Mouse (Mus musculus) layer of hippocampus, postnatal 25 days (tissue): Measurements from ENCODE around the gene Lin7b. TPM values are rescaled to one million over a fixed set of nuclear protein-coding genes. Genes with fewer than 3 reads are reported as not detected.

ENCODE experiments used
- DNase-seq, 2 experiments: peaks; one replicate each; pipeline ENCODE4 v3.0.0; 2022; ENCODE audit warnings: mixed read lengths in 2 of 2, low spot score in 1 of 2; ENCODE audit errors: extremely low spot score in 1 of 2
- total RNA-seq, 2 experiments: library from RNA; stranded (reverse); gene quantifications; 2 replicates each; pipeline ENCODE4 v1.2.3; 2021

Lin7b gene
- 100 to 1,000 TPM; 151 to 155 TPM for total RNA-seq

DNA sequence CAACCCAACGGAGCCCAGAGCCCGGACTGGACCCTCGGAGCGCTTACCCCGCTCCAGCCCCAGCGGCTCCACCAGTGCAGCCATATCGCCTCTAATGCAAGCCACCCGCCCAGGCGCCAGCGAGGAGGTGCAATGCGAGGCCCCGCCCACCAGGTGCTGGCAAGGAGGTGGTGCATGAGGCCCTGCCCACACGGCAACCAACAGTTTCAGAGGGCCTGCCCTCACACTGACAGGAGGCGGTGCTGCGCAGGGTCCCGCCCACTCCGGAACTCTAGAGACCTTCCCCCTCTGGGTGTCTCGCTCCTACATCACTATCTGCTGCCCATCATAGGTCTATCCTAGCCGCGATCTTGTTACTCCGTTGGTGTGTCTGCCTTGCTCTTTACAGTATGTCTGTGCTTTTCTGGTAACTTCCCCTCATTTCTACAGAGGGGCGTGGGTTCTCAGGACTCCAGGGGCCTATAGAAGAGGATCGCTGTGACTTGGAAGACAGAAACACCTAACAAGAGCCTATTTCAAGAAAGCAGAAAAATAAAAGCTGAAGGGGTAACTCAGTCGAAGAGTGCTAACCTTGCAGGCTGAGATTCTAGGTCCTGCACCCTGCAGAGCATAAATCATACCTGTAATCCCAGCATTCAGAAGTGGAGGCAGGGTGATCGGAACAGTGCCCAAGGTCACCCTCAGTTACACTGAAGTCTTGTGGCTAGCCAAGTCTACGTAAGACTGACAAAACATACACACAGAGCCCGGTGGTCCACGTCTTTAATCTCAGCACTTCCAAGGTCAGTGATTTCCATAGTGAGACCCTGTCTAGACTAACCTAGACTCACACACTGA, at the start of gene Lin7b:
Gene Lin7b, minus strand, starts transcription at position 109 of the 837 bp plus-strand sequence.
- peak; percentile 81 to 88 for DNase-seq

GRCm38 (mm10) chr7:45417962-45418492, 47.6 kb upstream of the Lin7b start:
- DNase-seq, result no peak

DNA sequence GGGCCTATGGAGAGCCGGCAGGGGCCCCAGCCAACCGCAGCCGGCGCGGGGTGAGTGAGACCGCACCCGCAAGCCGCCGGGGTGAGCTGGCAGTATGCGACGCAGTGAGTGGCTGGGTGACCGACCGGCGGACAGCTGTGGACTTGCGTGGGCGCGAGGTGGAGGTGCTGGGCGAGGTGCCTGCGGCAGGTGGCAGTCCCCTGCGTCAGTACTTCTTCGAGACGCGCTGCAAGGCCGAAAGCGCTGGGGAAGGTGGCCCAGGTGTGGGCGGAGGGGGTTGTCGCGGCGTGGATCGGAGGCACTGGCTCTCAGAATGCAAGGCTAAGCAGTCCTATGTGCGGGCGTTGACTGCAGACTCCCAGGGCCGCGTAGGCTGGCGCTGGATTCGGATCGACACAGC, 45.3 kb upstream of the Lin7b start:
- DNase-seq, result no peak

DNA sequence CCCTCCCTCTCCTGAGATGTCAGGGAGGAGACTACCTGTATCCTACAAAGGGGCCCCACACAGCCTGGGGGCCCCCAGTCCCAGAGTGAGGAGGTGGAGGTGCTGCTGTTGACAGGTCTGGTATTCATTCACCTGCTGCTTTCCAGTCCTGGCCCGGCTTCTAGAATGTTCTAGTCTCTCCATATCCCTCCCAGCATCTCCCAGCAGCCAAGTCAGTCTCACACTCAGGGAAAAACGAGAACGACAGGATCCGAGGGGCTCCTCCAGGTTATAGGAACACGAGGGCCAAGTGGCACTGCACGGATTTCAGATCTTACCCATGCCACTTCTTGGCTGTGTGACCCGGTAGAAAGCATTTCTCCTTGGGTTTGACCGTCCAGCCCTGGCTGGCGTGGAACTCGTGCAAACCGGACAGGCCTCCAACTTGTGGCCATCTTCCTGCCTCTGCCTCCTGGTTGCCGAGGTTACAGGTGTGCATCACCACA, 44.4 kb upstream of the Lin7b start:
- no peak for DNase-seq

DNA sequence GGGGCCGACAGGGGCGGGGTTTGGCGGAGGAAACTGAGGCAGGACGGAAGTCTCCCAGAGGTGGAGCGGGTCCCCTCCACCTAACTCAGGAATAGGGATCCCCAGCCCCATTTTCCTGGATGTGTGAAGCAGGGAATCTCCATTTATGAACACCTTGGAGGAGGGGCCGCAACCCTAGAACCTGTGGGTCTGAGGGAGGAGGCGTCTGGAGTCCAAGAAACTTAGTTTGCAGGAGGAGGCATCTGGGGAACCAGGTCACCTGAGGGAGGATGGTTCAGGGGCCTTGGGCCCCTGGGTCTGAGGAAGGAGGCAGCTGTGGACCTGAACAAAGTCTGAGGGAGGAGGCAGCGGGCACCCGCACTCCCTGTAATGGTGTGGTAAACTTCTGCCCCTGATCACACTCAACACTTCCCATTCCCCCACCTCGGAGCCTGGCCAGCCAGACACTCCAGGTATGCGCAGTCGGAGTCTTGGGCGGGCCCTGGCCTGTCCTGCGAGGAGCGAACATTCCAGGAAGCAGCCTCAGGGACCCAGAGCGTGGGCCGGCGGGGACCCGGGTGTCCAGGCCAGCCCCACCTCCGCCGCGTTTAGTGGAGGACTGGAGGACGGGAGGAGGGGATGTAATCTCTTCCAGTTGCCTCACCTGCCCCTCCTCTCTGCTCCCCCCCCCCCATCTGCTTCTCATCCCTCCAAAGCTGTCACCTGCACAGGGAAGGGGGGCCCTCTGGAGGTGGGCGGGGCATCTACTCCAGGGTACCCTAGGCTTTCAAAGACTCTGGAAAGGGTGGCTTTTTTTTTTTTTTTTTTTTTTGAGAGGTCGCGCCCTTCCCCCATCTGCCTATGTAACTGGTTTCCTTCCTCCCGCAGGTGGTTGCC, 43.7 kb upstream of the Lin7b start:
- DNase-seq, result no peak

GRCm38 (mm10) chr7:45413113-45413863, 42.9 kb upstream of the Lin7b start, which contains the start of gene Ntf5:
Gene Ntf5 (plus strand): TSS chr7:45413695.
- DNase-seq, result no peak

DNA sequence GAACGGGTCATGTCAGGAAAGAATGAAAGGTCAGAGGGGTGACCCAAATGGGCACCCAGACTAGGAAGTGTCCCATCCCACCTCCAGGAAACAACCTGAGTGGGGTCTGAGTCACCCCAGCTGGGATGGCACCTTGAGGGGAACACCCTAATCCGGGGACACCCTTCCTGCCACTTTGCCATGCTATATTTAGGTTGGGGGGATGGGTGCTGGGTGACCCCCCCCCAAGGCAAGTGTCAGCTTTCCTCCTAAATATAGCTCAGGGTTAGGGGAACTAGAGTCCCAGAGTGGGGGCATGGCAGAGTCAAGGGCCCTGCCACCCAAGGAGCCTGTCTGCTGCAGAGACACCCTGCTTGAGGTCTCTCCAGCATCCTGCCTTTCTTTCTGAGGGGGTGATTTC, 42.0 kb upstream of the Lin7b start:
- DNase-seq, result no peak

DNA sequence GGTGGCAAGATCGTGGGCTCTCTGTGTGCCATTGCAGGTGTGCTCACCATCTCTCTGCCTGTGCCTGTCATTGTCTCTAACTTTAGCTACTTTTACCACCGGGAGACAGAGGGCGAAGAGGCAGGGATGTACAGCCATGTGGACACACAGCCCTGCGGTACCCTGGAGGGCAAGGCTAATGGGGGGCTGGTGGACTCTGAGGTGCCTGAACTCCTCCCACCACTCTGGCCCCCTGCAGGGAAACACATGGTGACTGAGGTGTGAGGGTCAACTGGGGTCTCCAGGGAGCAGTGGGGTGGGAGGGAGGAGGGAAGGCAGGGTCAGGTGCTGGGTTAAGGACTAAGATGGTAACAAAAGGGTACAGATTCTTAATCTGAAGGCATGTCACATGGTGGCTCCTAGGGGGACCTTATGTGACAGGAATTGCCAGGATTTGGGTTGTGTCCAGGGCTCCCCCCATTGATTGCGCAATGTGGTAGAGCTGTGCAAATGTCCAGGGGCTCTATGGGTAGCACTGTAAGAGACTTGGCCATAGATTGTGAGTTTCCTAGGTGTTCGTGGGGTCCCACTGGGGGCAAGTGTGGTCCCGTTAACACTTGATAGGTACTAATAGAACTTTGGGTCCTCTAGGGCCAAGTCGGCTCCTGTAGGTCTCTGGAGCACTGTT, 39.2 kb upstream of the Lin7b start:
- DNase-seq, result no peak

- DNase-seq, result no peak
Observed at GRCm38 (mm10) chr7:45408949-45409348, 38.6 kb upstream of the Lin7b start.

- no peak for DNase-seq
Observed at GRCm38 (mm10) chr7:45408351-45408750, 38.0 kb upstream of the Lin7b start.

DNA sequence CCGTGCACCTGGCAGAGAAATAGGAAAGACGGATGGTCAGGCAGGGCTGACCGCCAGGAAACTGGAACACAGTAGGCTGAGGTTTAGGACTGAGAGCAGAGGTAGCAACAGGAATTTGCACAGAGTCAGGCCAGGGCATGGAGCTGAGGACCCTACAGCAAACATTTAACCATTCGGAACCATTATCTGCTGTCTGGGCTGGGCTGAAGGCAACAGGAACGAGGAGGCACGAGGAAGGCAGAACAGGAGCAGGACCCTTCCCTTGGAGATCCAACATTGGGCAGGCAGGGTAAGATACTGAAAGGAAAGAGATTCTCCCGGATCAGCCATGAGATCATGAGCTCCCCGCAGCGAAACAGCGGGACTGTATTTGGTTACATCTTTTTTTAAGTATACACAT, 37.5 kb upstream of the Lin7b start:
- DNase-seq, result no peak

GRCm38 (mm10) chr7:45406157-45407156, 36.1 kb upstream of the Lin7b start:
- no peak for DNase-seq

DNA sequence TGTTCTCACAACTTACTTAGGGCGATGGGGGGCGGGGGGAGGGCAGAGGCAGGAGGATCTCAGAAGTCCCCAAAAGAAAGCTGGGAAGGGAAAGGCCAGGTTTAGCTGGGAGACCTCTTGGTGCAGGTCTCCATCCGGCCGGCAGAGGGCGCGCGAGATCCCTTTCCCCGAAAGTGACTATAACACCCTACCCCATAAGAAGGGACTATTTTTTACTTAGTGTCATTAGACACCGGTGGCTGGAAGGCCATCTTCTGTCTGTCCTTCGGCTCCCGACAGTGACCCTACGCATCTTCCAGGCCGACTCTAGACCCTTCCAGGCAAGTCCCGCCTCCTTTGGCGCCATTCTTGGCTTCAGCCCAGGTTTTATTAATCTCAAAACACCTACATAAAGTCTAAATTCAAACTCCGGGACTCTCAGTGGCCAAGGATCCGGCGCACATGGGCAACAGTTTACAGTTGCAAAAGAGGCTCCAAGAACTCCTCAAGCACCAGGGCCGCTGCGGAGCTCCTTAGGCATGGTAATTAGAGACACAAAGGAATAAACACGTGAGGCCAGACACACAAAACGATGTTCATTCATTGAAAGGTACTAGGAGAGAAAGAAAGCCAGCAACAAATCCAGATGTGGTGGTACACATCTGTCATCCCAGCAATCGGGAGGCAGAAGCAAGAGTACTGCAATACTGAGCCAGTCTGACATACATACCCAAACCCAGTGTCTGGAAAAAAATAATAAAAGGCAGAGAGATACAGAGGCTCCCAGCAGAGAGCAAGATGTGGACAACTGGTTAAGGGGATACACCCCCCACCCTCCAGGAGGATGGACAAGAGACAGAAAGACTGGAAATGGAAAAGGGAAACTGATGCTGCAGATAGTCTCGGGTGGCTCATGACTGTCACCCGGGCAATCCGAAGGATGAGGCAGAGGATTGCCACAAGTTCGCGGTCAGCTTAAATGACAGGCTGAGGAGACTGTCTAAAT, 35.0 kb upstream of the Lin7b start, which contains the start of gene Kcna7:
Gene Kcna7, plus strand, starts transcription at position 563 of the 985 bp plus-strand sequence.
- DNase-seq, result peak; percentile 61 to 82

DNA sequence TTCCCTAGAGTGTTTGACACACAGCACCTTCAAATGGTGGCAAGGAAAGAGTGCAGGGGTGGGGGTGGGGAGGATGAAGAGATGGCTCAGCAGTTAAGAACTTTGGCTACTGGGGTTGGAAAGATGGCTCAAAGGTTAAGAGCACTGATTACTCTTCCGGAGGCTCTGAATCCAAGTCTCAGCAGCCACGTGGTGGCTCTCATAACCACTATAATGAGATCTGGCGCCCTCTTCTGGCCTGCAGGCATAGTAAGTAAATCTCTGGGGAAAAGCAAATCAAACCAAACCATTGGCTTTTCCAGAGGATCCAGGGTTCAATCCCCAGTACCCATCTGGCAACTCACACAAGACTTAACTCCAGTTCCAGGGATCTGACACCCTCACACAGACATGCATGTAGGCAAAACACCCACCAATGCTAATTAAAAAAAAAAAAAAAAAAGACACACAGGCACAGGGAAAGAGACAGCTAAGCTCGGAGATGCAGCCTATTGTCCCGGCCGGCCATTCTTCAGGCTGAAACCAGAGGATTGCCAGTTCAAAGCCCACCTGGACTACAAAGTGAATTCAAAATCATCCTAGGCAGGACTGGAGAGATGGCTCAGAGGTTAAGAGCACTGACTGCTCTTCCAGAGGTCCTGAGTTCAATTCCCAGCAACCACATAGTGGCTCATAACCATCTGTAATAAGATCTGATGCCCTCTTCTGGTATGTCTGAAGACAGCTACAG, 33.3 kb upstream of the Lin7b start:
- peak in 1 of 2 experiments; percentile 57 for DNase-seq

GRCm38 (mm10) chr7:45401521-45402085, 31.2 kb upstream of the Lin7b start:
- no peak for DNase-seq

DNA sequence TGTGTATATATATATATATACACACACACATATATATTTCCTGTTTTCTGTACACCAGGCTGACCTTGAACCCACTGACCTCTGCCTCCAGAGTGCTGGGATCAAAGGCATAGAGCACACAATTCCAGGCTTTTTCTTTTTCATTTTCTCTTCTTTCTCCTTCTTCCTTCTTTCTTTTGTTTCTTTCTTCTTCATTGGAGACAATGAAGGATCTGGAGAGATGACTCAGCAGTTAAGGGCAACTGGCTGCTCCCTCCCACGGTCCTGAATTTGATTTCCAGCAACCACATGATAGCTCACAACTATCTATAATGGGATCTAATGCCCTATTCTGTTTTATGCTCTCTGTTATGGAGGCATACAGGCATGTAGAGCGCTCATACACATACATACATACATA, 26.4 kb upstream of the Lin7b start:
- DNase-seq, result no peak
